Mouse (Mus musculus) intestine, postnatal 0 days (tissue): ENCODE results near the gene Adarb1. TPM values are rescaled to one million over a fixed set of nuclear protein-coding genes. Genes with fewer than 3 reads are reported as not detected.

Experiments
- ATAC-seq: fragments of 200-750 bp; cut with Nextera tagmentation; 2 replicates; pipeline ENCODE4 v1.8.0; 2017; ENCODE audit warnings: mild to moderate bottlenecking, moderate TSS enrichment, moderate library complexity
- H3K27ac ChIP-seq: fragments of 300-500 bp; sonication (generic); 2 replicates; pipeline ENCODE4 v1.5.1; 2014; ENCODE audit warnings: mild to moderate bottlenecking, low read depth, low read length, moderate library complexity
- H3K27me3 ChIP-seq: fragments of 300-500 bp; sonication (generic); replicated peaks from 2 replicates; pipeline ENCODE4 v1.6.1; 2014; ENCODE audit warnings: low read length, mixed read lengths; ENCODE audit not compliant: control insufficient read depth, insufficient read depth
- H3K36me3 ChIP-seq: fragments of 300-500 bp; sonication (generic); 2 replicates; pipeline ENCODE4 v1.6.1; 2014; ENCODE audit warnings: mild to moderate bottlenecking, moderate library complexity; ENCODE audit not compliant: control insufficient read depth, insufficient read depth
- H3K4me1 ChIP-seq: fragments of 300-500 bp; sonication (generic); replicated peaks from 2 replicates; pipeline ENCODE4 v1.6.1; 2014; ENCODE audit warnings: antibody characterized with exemption, low read length, mixed read lengths; ENCODE audit not compliant: control insufficient read depth, insufficient read depth
- H3K4me2 ChIP-seq: fragments of 300-500 bp; sonication (generic); replicated peaks from 2 replicates; pipeline ENCODE4 v1.6.1; 2014; ENCODE audit warnings: low read depth, mild to moderate bottlenecking, moderate library complexity
- H3K4me3 ChIP-seq: fragments of 300-500 bp; sonication (generic); 2 replicates; pipeline ENCODE4 v1.5.1; 2014; ENCODE audit warnings: low read depth, low read length
- H3K9ac ChIP-seq: fragments of 300-500 bp; sonication (generic); 2 replicates; pipeline ENCODE4 v1.6.1; 2014; ENCODE audit warnings: mild to moderate bottlenecking, low read depth, low read length
- H3K9me3 ChIP-seq: fragments of 300-500 bp; sonication (generic); 2 replicates; pipeline ENCODE4 v1.6.1; 2016; ENCODE audit warnings: mixed run types; ENCODE audit not compliant: control insufficient read depth
- CTCF ChIP-seq: sonication (generic); IDR thresholded peaks from 2 replicates; pipeline ENCODE4 v1.5.1; 2016; ENCODE audit warnings: low read depth, mild to moderate bottlenecking, control low read depth, antibody characterized with exemption, moderate library complexity
- WGBS: fragments of 180-500 bp; shearing (Covaris S2); extraction: QIAGEN DNeasy Blood & Tissue Kit; methylation state at CpG from one replicate; pipeline ENCODE4 v1.1.7; 2014; 5-methylcytosine and 5-hydroxymethylcytosine counted together
- polyA plus RNA-seq: library from polyadenylated mRNA; unstranded; fragments of >200 nt; fragmentation: Nextera tagmentation; extraction: Ambion mirVana; gene quantifications from 2 replicates; pipeline ENCODE4 v1.2.1, GENCODE M21; 2015

Adarb1 gene
- polyA plus RNA-seq, 1 experiment from 2014 or later: 1.5 TPM

DNA sequence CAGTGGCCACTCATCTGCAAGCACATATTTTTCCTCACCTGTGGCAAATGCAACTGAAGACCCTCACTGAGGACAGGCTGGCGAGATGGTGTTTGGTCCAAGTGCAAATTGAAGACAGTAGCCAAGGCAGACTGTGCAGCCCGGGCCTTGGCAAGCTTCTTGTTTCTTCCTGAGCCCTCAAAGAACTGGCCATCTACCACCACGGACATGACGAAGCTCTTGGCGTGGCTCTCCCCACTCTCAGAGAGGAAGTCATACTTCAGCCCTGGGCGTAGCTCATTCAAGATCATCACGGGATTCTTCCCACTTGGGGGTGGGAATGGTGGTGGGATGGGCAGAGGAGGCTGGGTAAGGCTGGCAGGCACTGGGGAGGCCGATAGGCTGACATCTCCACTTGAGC lies 96.5 kb downstream of the Adarb1 start:
- H3K27me3 ChIP-seq: no peaks in the 10 kb centered on the region
- H3K9me3 ChIP-seq: no peaks in the 10 kb centered on the region
- 80% methylated on average over 8 of the region's 8 CpGs for WGBS
- no peak overlapping the region for H3K4me2 ChIP-seq
- H3K9ac ChIP-seq: no peak overlapping the region
- no peaks in the 10 kb centered on the region for H3K36me3 ChIP-seq
- H3K27ac ChIP-seq: no peak overlapping the region
- no peak for TF ChIP-seq CTCF
- no peaks in the 10 kb centered on the region for H3K4me1 ChIP-seq
- no peak overlapping the region for H3K4me3 ChIP-seq
- ATAC-seq: no peak

DNA sequence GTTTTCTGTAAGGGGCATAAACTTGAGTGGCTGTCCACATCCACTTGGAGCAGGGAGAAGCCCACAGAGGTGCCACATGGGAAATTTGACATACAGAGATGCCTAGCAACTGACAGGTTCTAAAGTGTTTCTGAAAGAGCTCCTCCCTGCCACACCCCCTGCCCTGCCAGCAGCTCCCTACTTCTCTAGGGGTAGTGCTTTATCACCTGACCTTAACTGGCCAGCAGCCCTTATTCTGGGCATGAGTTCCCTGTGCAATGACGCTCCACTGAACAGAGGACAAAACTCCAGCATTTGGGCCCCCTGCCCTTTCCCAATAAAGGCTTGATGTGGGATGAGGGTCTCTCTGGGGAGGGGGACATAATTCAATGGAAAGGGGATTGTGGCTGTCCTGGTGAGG lies 97.1 kb downstream of the Adarb1 start:
- no peaks in the 10 kb centered on the region for H3K4me1 ChIP-seq
- H3K4me2 ChIP-seq: no peak overlapping the region
- no peak for ATAC-seq
- H3K27me3 ChIP-seq: no peaks in the 10 kb centered on the region
- TF ChIP-seq CTCF: no peak
- H3K4me3 ChIP-seq: no peak overlapping the region
- WGBS: 76% methylated on average over 1 of the region's 1 CpGs
- H3K27ac ChIP-seq: no peak overlapping the region
- H3K36me3 ChIP-seq: no peaks in the 10 kb centered on the region
- no peaks in the 10 kb centered on the region for H3K9me3 ChIP-seq
- H3K9ac ChIP-seq: no peak overlapping the region

DNA sequence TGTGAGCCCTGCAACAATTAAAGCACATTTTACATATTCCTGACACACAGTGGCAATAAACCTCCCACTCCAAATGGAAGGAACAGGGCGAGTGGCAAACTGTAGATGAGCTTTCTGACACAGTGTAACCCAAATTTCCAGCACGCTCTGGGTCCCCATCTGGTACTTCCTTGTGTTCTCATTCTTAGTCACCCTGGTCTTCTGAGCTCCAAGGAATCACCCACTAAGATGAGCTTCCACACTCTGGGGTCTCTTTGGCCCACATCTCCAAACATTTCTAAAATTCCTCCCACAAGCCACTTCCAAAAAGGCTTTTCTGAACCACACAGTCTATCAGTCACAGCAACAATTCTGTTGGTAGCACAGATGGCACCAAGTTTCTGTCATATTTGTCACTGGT lies 102.4 kb downstream of the Adarb1 start:
- TF ChIP-seq CTCF: no peak
- no peak overlapping the region for H3K4me2 ChIP-seq
- H3K4me1 ChIP-seq: no peaks in the 10 kb centered on the region
- WGBS: 86% methylated on average over 2 of the region's 2 CpGs
- H3K9ac ChIP-seq: no peak overlapping the region
- no peak overlapping the region for H3K27ac ChIP-seq
- H3K27me3 ChIP-seq: no peaks in the 10 kb centered on the region
- no peaks in the 10 kb centered on the region for H3K36me3 ChIP-seq
- no peaks in the 10 kb centered on the region for H3K9me3 ChIP-seq
- ATAC-seq: no peak
- H3K4me3 ChIP-seq: no peak overlapping the region

DNA sequence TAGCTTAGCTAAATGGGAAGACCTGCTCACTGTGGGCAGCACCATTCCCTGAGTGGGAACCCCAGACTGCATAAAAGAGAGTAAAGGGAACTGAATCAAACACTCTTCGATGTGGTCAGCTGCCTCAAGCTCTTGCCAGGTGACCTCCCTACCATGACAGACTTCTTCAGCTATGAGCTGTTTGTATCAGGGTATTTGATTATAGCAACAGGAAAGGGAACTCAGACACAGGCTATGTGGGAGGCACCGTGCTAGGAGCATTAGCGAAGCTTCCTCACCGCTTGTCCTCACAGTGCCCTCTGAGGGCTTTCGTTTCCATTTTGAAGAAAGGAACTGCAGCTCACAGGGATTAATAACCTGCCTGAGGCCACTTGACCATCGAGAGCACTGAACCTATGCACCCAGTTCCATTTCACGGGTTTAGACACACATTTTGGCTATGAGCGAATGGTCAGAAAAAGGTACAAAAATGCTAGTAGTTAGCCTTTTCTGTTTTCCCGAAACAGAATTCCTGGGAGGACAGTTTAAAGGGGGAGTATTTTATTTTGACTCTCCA lies 103.3 kb downstream of the Adarb1 start:
- no peaks in the 10 kb centered on the region for H3K36me3 ChIP-seq
- H3K9me3 ChIP-seq: no peaks in the 10 kb centered on the region
- no peak for ATAC-seq
- H3K27me3 ChIP-seq: no peaks in the 10 kb centered on the region
- no peak overlapping the region for H3K9ac ChIP-seq
- 86% methylated on average over 9 of the region's 9 CpGs for WGBS
- no peak overlapping the region for H3K4me2 ChIP-seq
- TF ChIP-seq CTCF: no peak
- H3K27ac ChIP-seq: no peak overlapping the region
- H3K4me1 ChIP-seq: no peaks in the 10 kb centered on the region
- no peak overlapping the region for H3K4me3 ChIP-seq

DNA sequence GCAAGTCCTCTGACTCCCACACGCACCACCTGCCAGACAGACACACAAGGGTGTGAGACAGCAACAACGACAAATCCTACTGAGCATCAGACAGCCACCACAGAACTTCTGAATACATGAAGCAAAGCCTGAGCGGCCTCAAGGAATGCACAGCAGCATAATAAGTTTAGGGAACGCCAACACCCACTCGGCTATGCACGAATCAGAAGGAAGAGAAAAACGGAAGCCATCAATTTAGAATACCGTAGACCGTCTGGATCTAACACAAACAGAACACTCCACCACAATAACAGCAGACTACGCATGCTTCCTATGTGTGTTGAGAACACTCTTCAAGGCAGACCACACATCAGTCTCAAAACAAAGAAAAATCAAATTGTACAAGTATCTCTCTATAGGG lies 109.1 kb downstream of the Adarb1 start:
- Histone ChIP-seq H3K27ac (no peak overlapping the region), H3K27me3 (no peaks in the 10 kb centered on the region), H3K36me3 (no peaks in the 10 kb centered on the region), H3K9ac (no peak overlapping the region), H3K4me3 (no peak overlapping the region), H3K4me1 (no peaks in the 10 kb centered on the region), H3K9me3 (no peaks in the 10 kb centered on the region), H3K4me2 (no peak overlapping the region)
- no peak for TF ChIP-seq CTCF
- WGBS: 60% methylated on average over 10 of the region's 10 CpGs
- no peak for ATAC-seq

DNA sequence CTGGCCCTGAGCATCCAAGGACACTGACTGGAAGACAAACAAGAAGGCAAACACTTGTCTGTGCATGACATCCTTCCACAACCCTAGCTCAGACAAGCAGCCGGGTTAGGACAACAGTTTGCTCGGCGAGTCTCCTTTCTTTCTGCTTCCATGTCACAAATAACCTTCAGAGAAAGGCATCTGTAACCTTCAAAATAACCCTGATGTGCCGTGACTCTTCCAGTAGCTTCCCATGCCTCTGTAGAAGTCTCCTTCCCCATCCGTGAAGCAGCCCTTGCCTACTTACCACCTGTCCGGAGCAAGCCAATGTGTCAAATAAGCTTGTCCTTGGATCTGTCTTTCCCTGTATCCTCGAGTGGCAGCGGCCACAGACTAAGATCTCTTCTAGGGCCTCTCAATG lies 112.3 kb downstream of the Adarb1 start:
- Histone ChIP-seq H3K9ac (no peak overlapping the region), H3K27me3 (no peaks in the 10 kb centered on the region), H3K27ac (no peak overlapping the region), H3K9me3 (no peaks in the 10 kb centered on the region), H3K4me2 (no peak overlapping the region), H3K36me3 (no peaks in the 10 kb centered on the region), H3K4me3 (no peak overlapping the region), H3K4me1 (no peaks in the 10 kb centered on the region)
- TF ChIP-seq CTCF: no peak
- no peak for ATAC-seq
- WGBS: 79% methylated on average over 8 of the region's 8 CpGs

DNA sequence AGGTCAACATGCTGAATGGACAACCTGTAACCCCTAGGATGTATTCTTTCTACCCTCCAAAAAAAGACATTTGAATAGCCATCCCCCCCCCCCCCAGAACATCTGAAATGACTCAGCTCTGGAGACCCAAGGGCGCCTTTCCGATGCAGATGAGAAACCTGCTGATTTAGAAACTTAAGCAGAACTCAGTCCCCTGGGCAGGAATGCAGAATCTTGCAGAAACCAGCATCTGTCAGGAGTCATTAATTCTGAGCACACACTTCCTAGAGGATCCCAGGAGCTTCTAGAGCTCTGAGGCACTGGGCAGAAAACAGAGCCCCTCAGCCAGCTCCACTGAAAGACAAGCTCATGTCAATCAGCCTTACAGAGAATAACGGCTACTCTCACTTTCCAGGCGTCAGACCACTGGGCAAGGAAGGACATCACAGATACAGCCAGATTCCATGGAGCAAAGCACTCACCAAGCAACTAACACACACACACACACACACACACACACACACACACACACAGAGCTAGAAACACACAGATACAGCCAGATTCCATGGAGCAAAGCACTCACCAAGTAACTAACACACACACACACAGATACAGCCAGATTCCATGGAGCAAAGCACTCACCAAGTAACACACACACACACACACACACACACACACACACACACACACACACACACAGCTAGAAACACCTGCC lies 113.1 kb downstream of the Adarb1 start:
- Histone ChIP-seq H3K36me3 (no peaks in the 10 kb centered on the region), H3K4me2 (no peak overlapping the region), H3K27ac (no peak overlapping the region), H3K4me3 (no peak overlapping the region), H3K27me3 (no peaks in the 10 kb centered on the region), H3K9me3 (no peaks in the 10 kb centered on the region), H3K4me1 (no peaks in the 10 kb centered on the region), H3K9ac (no peak overlapping the region)
- 56% methylated on average over 4 of the region's 4 CpGs for WGBS
- no peak for TF ChIP-seq CTCF
- ATAC-seq: no peak
